Mouse (Mus musculus): ENCODE measurements around the gene Ryr2.

DNA sequence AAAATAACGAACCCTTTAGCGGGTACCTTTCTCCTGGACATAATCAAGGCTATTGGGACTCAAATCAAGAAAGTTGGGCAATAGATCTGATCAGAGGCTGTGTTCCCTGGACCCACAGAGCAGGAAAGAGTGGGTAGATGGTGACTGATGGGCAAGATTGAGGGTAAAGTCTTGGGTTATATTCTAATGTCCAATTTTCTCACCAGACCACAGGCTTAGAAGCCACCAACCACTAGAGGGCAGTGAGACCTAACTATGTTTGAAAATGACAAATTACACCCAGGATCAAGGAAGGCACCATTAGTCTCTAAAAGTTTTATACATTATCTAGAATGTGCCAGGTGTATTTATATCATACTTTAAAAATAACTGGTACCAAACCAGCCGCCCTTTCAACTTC is 343.6 kb downstream of the Ryr2 start:
- no peak for TF ChIP-seq CTCF (IDR thresholded peaks at IDR 0.05; ENCODE audit: low read depth, low read length)
- TF ChIP-seq POLR2A (IDR thresholded peaks at IDR 0.05; ENCODE audit: borderline replicate concordance, low read depth, low read length) = no peak

Data from bone marrow macrophage, adult 2 months (primary cell).